In genomic region chr8:127139154-127139553, GRCm38 (mm10) we compare ENCODE assay signal across 9 mouse cellular contexts.
DNase-seq lines count a peak whose midpoint lies in the region; ATAC-seq and TF ChIP-seq lines count a peak whose summit lies in the region.
"Had no signal": no experiment of that assay in that cellular context is flagged by ENCODE, and none has a peak within 500 bp of the region (broad histone marks: within the 10 kb centered on the region; RNA-seq: fewer than 3 reads in every experiment).

No protein-coding gene starts in this region.

- H3K36me3 ChIP-seq in ES-E14 (ENCODE audit: control insufficient read depth, insufficient read depth, low read length, poor library complexity, severe bottlenecking) = no peaks in the 10 kb centered on the region
- no peaks in the 10 kb centered on the region for H3K36me3 ChIP-seq in forebrain, postnatal 0 days (ENCODE audit: insufficient read depth)
- H3K36me3 ChIP-seq in lung, postnatal 0 days (ENCODE audit: insufficient read depth, low read length) = no peaks in the 10 kb centered on the region
- H3K36me3 ChIP-seq: limb, embryonic 15.5 days had no signal

- no peak overlapping the region for H3K9ac ChIP-seq in ES-E14 (ENCODE audit: insufficient read depth, low read depth, low read length, poor library complexity, severe bottlenecking)
- H3K9ac ChIP-seq in forebrain, postnatal 0 days = no peak overlapping the region
- H3K9ac ChIP-seq in lung, postnatal 0 days (replicated peaks; ENCODE audit: low read depth) = no peak overlapping the region
- H3K9ac ChIP-seq: limb, embryonic 15.5 days had no signal

- peak; percentile 89 for TF ChIP-seq CTCF in forebrain, postnatal 0 days (IDR thresholded peaks at IDR 0.05; ENCODE audit: low read depth)
- peak; percentile 94 for TF ChIP-seq CTCF in lung, postnatal 0 days (IDR thresholded peaks at IDR 0.05)

- no peaks in the 10 kb centered on the region for H3K9me3 ChIP-seq in ES-E14 (ENCODE audit: control insufficient read depth, insufficient read depth, low read depth, low read length)
- no peaks in the 10 kb centered on the region for H3K9me3 ChIP-seq in forebrain, postnatal 0 days (ENCODE audit: low read length)
- H3K9me3 ChIP-seq in lung, postnatal 0 days (ENCODE audit: low read length) = no peaks in the 10 kb centered on the region
- H3K9me3 ChIP-seq: limb, embryonic 15.5 days had no signal

- no peaks in the 10 kb centered on the region for H3K27me3 ChIP-seq in forebrain, postnatal 0 days (ENCODE audit: insufficient read depth, low read length)
- H3K27me3 ChIP-seq in lung, postnatal 0 days (replicated peaks; ENCODE audit: insufficient read depth, low read length) = no peaks in the 10 kb centered on the region
- H3K27me3 ChIP-seq: limb, embryonic 15.5 days had no signal

- in situ Hi-C loops in ES-E14 (cut with MboI; ENCODE audit: low sequenced_read_pairs in 2 of 2, unreplicated experiment in 2 of 2) = no loop called here

- peak; percentile 71; the same call in 1 of the 2 replicates for ATAC-seq in forebrain, postnatal 0 days
- peak; percentile 75 for ATAC-seq in lung, postnatal 0 days

- peak; percentile 10; the same call in 1 of the 2 replicates for TF ChIP-seq EP300 in lung, postnatal 0 days (IDR thresholded peaks at IDR 0.05)

- peak; percentile 68 for DNase-seq in ES-E14 (ENCODE audit: low read depth, low spot score)
- peak; percentile 44 for DNase-seq in c-Kit-positive CD71-negative TER-119-negative erythroid progenitor cells, embryonic 14.5 days (ENCODE audit: low read depth)
- peak; percentile 82 for DNase-seq in forebrain, postnatal 0 days
- DNase-seq in heart, postnatal 4 days = peak; percentile 87
- DNase-seq in layer of hippocampus, adult 9-10 months (ENCODE audit: low spot score) = peak; percentile 55
- peak; percentile 89 for DNase-seq in lung, postnatal 0 days (ENCODE audit: low spot score)
- peak; percentile 76 for DNase-seq in right cerebral cortex, adult 18-20 months
- DNase-seq in spleen, adult 12 weeks (ENCODE audit: low spot score) = no peak

- H3K4me2 ChIP-seq in forebrain, postnatal 0 days (ENCODE audit: low read depth) = no peak overlapping the region
- no peak overlapping the region for H3K4me2 ChIP-seq in lung, postnatal 0 days (replicated peaks; ENCODE audit: low read depth, low read length)
- H3K4me2 ChIP-seq: limb, embryonic 15.5 days had no signal

- H3K4me3 ChIP-seq in ES-E14 (ENCODE audit: insufficient read depth in 1 of 2, low read depth in 1 of 2, low read length in 2 of 2, poor library complexity in 1 of 2, severe bottlenecking in 1 of 2) = no peak overlapping the region
- H3K4me3 ChIP-seq in forebrain, postnatal 0 days (ENCODE audit: low read depth, low read length) = no peak overlapping the region
- no peak overlapping the region for H3K4me3 ChIP-seq in lung, postnatal 0 days (ENCODE audit: low read depth, low read length)
- H3K4me3 ChIP-seq: limb, embryonic 15.5 days had no signal

- no peak overlapping the region for H3K27ac ChIP-seq in ES-E14 (ENCODE audit: insufficient read depth, low read depth, low read length, poor library complexity, severe bottlenecking)
- H3K27ac ChIP-seq in forebrain, postnatal 0 days (ENCODE audit: low read depth, low read length) = no peak overlapping the region
- H3K27ac ChIP-seq in lung, postnatal 0 days (ENCODE audit: low read length) = no peak overlapping the region
- H3K27ac ChIP-seq: limb, embryonic 15.5 days had no signal

- peaks cover 2 to 17% of the 10 kb centered on the region in 2 experiments; a peak in 2 of 4 replicates for H3K4me1 ChIP-seq in ES-E14 (ENCODE audit: control insufficient read depth in 2 of 2, insufficient read depth in 2 of 2, low read length in 2 of 2, poor library complexity in 1 of 2)
- no peaks in the 10 kb centered on the region for H3K4me1 ChIP-seq in forebrain, postnatal 0 days (ENCODE audit: insufficient read depth)
- H3K4me1 ChIP-seq in lung, postnatal 0 days (ENCODE audit: insufficient read depth, low read depth, low read length) = peaks cover 21% of the 10 kb centered on the region; the same call in 1 of the 2 replicates

- 25% methylated on average over 1 of the region's 1 CpGs for WGBS in forebrain, postnatal 0 days
- 13% methylated on average over 1 of the region's 1 CpGs for WGBS in lung, postnatal 0 days

TF ChIP-seq in ES-E14, 5 proteins besides CTCF, POLR2A, EP300 and RAD21:
- TF ChIP-seq MAFK (IDR thresholded peaks at IDR 0.05; ENCODE audit: insufficient read depth, low read depth, low read length) (no peak), CHD2 (IDR thresholded peaks at IDR 0.05; ENCODE audit: low read depth, low read length) (no peak), ZC3H11A (IDR thresholded peaks at IDR 0.05; ENCODE audit: borderline replicate concordance, low read depth, low read length) (peak; percentile 77), HCFC1 (IDR thresholded peaks at IDR 0.05; ENCODE audit: borderline replicate concordance, insufficient read depth, low read length) (no peak), ZNF384 (IDR thresholded peaks at IDR 0.05; ENCODE audit: low read depth, low read length) (0 out of 2 replicates have a peak, but pooled peaks have one; percentile 35)
